18 mouse cellular contexts compared by ENCODE assay signal in genomic region chr12:28786310-28786709, GRCm38 (mm10).
"Had no signal": no experiment of that assay in that cellular context is flagged by ENCODE, and none has a peak within 500 bp of the region (broad histone marks: within the 10 kb centered on the region; RNA-seq: fewer than 3 reads in every experiment).

No protein-coding gene starts in this region.

- DNase-seq: kidney, adult 18-20 months; kidney, postnatal 10 days; kidney, postnatal 36 days; layer of hippocampus, postnatal 36 days; liver, embryonic 13.5 days; lung, adult 2 months; lung, postnatal 14 days; lung, postnatal 4 days; retina, postnatal 1 day; right cerebral cortex, postnatal 25 days; spleen, adult 18-20 months; thymus, postnatal 25 days had no signal

- H3K27me3 ChIP-seq: liver, embryonic 13.5 days; neural tube, embryonic 13.5 days; stomach, embryonic 15.5 days had no signal

- H3K4me1 ChIP-seq: liver, embryonic 13.5 days; stomach, embryonic 15.5 days had no signal

- H3K27ac ChIP-seq: left cerebral cortex, adult 2 months; liver, embryonic 13.5 days; midbrain, embryonic 12.5 days; neural tube, embryonic 13.5 days; stomach, embryonic 15.5 days had no signal

- H3K9ac ChIP-seq: liver, embryonic 13.5 days; midbrain, embryonic 12.5 days; neural tube, embryonic 13.5 days; stomach, embryonic 15.5 days had no signal

- H3K4me2 ChIP-seq: liver, embryonic 13.5 days; midbrain, embryonic 12.5 days; neural tube, embryonic 13.5 days; stomach, embryonic 15.5 days had no signal

- H3K36me3 ChIP-seq: liver, embryonic 13.5 days; midbrain, embryonic 12.5 days; neural tube, embryonic 13.5 days; stomach, embryonic 15.5 days had no signal

- H3K9me3 ChIP-seq: liver, embryonic 13.5 days; midbrain, embryonic 12.5 days; neural tube, embryonic 13.5 days; stomach, embryonic 15.5 days had no signal

- H3K4me3 ChIP-seq: left cerebral cortex, adult 2 months; liver, embryonic 13.5 days; midbrain, embryonic 12.5 days; myocyte; neural tube, embryonic 13.5 days; stomach, embryonic 15.5 days had no signal

- ATAC-seq: midbrain, embryonic 16.5 days had no signal
